Mouse (Mus musculus) liver, embryonic 14.5 days (tissue): ENCODE measurements at regions not wholly inside any gene's neighbourhood (a gene's known extent, or its start where the extent isn't known, plus 50 kb on each side); places are given as distances from the start of the nearest gene placed in this dataset.

Source experiments
- ATAC-seq: fragments of 200-750 bp; cut with Nextera tagmentation; 2 replicates; pipeline ENCODE4 v1.8.0; 2017; ENCODE audit warnings: moderate number of reproducible peaks, mild to moderate bottlenecking, moderate library complexity; ENCODE audit not compliant: insufficient read depth
- DNase-seq, 3 experiments: peaks; one replicate each; pipeline ENCODE4 v3.0.0-alpha.2; 2012 to 2013; ENCODE audit warnings: low read depth in 3 of 3, low spot score in 3 of 3
- H3K27ac ChIP-seq: fragments of 300-500 bp; sonication (generic); 2 replicates; pipeline ENCODE4 v1.5.1; 2014; ENCODE audit warnings: moderate library complexity, mild to moderate bottlenecking, control low read depth, inconsistent platforms
- H3K27me3 ChIP-seq: fragments of 300-500 bp; sonication (generic); 2 replicates; pipeline ENCODE4 v1.6.1; 2014; ENCODE audit warnings: mild to moderate bottlenecking, low read length, moderate library complexity; ENCODE audit not compliant: control insufficient read depth, insufficient read depth
- H3K36me3 ChIP-seq: fragments of 300-500 bp; sonication (generic); replicated peaks from 2 replicates; pipeline ENCODE4 v1.6.1; 2014; ENCODE audit warnings: low read depth; ENCODE audit not compliant: control insufficient read depth, insufficient read depth
- H3K4me1 ChIP-seq, 2 experiments: fragments of 200-500 bp in 1 of 2; fragments of 300-500 bp in 1 of 2; sonication (generic) in 1 of 2; replicated peaks; 2 replicates each; pipeline ENCODE4 v1.6.1; 2012 to 2014; ENCODE audit warnings: antibody characterized with exemption in 1 of 2, inconsistent platforms in 1 of 2, low read length in 1 of 2; ENCODE audit not compliant: control insufficient read depth in 2 of 2, insufficient read depth in 2 of 2
- H3K4me2 ChIP-seq: fragments of 300-500 bp; sonication (generic); 2 replicates; pipeline ENCODE4 v1.6.1; 2014; ENCODE audit warnings: low read depth, mild to moderate bottlenecking, control low read depth, moderate library complexity
- H3K4me3 ChIP-seq, 2 experiments: fragments of 200-500 bp in 1 of 2; fragments of 300-500 bp in 1 of 2; sonication (generic) in 1 of 2; 2 replicates each; pipeline ENCODE4 v1.5.1; 2012 to 2014; ENCODE audit warnings: low read depth in 2 of 2, low read length in 2 of 2, mild to moderate bottlenecking in 2 of 2, control low read depth in 1 of 2, inconsistent platforms in 1 of 2, moderate library complexity in 1 of 2; ENCODE audit not compliant: insufficient read depth in 1 of 2
- H3K9ac ChIP-seq: fragments of 300-500 bp; sonication (generic); replicated peaks from 2 replicates; pipeline ENCODE4 v1.6.1; 2014; ENCODE audit warnings: mild to moderate bottlenecking, control low read depth, moderate library complexity
- H3K9me3 ChIP-seq: fragments of 300-500 bp; sonication (generic); 2 replicates; pipeline ENCODE4 v1.6.1; 2016; ENCODE audit warnings: low read length, mixed read lengths; ENCODE audit not compliant: control insufficient read depth
- CTCF ChIP-seq: IDR thresholded peaks from 2 replicates; pipeline ENCODE4 v1.5.1; 2016; ENCODE audit warnings: antibody characterized with exemption, low read depth, control low read depth
- EP300 ChIP-seq: IDR thresholded peaks from 2 replicates; pipeline ENCODE4 v1.6.1; 2016; ENCODE audit warnings: antibody characterized with exemption, low read depth
- WGBS: fragments of 180-500 bp; shearing (Covaris S2); extraction: QIAGEN DNeasy Blood & Tissue Kit; methylation state at CpG from one replicate; pipeline ENCODE4 v1.1.7; 2014; ENCODE audit not compliant: insufficient replicate concordance; 5-methylcytosine and 5-hydroxymethylcytosine counted together

DNA sequence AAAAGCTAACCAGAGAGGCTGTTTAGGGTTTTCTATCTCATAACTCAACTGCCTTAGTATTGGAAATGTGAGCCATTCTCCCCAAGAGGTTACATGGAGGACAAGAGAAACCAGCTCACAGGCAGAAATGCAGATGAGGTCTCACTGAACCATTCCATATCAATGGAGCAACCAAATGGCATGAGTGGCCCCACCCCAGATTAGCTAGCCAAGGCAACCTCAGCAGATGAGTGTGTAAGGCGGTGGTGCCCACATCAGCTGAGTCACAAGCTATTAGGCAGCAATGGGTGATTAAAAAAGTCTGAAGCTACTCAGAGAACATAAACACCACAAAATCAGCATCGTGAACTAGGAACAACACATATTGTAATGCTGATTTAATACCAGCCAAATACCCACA, 133.2 kb downstream of the Lpin1 start:
- Histone ChIP-seq H3K4me2 (no peak overlapping the region), H3K27me3 (no peaks in the 10 kb centered on the region), H3K9ac (no peak overlapping the region), H3K4me3 (no peak overlapping the region), H3K9me3 (no peaks in the 10 kb centered on the region), H3K27ac (no peak overlapping the region), H3K36me3 (no peaks in the 10 kb centered on the region), H3K4me1 (no peaks in the 10 kb centered on the region)
- TF ChIP-seq CTCF = no peak
- no peak for TF ChIP-seq EP300
- DNase-seq (no peak), ATAC-seq (no peak)
- WGBS = 62% methylated on average over 2 of the region's 2 CpGs

DNA sequence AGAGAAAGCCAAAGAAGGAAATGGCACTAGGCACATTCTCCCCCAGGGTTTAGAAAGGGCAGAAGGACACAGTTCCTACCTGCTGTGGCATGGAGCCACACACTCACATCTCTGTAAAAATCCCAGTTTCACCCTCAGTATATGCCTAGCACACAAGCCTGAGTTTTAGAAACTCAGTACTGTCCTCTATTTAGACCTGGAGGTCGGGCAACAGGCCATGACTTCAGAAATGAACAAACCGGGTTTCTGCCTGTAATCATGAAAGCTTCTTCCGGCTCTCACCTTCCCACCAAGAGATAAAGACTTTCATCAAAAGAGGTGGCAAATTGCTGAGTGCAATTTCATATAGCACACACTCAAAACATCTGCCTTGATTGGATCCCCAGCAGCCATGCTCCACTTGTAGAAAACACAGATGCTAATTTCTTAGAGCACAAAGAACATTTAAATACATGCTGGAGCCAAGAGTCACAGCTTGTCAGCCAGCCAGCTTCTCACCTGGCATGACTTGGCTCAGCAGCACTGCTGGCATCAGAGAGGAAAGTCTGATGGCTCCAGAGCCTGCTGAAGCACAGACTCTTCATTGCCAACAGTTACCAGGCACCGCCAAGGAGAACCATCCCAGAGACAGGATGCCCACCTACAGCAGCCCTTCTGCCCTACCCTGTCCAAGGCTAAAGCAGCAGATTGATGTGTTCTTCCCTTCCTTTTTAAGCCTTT, 136.2 kb downstream of the Lpin1 start:
- no peak overlapping the region for H3K4me3 ChIP-seq
- no peak for ATAC-seq
- H3K27ac ChIP-seq = no peak overlapping the region

DNA sequence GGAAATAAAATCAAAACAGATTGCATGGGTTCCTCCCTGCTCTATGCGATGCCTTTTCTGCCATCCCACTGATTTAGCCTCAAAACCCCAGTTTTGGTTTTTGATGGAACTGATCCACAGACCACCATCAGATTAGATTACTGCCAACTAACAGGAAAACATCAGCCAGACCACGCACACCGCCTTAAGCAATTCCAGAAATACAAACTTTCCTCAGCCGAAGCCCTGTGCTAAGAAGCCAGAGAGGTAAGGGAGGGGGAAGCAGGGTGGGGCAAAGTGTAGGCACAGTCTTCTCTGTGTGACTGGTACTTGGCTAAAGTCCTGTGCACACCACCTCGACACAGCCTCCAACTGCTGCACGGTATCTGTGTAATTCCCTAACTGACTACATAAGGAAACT, 153.3 kb downstream of the Lpin1 start:
- DNase-seq (no peak), ATAC-seq (no peak)
- 66% methylated on average over 6 of the region's 6 CpGs for WGBS
- no peaks in the 10 kb centered on the region for H3K9me3 ChIP-seq
- H3K4me1 ChIP-seq = no peaks in the 10 kb centered on the region
- H3K4me3 ChIP-seq = no peak overlapping the region
- no peak overlapping the region for H3K9ac ChIP-seq
- TF ChIP-seq CTCF = no peak
- no peak for TF ChIP-seq EP300
- no peak overlapping the region for H3K27ac ChIP-seq
- H3K4me2 ChIP-seq = no peak overlapping the region
- no peaks in the 10 kb centered on the region for H3K36me3 ChIP-seq
- no peaks in the 10 kb centered on the region for H3K27me3 ChIP-seq

More for the DNA sequence above, 136.2 kb downstream of the Lpin1 start:
- Histone ChIP-seq H3K27me3 (no peaks in the 10 kb centered on the region), H3K36me3 (no peaks in the 10 kb centered on the region), H3K9me3 (no peaks in the 10 kb centered on the region), H3K4me2 (no peak overlapping the region), H3K4me1 (no peaks in the 10 kb centered on the region), H3K9ac (no peak overlapping the region)
- 50% methylated on average over 4 of the region's 4 CpGs for WGBS
- DNase-seq = no peak
- TF ChIP-seq CTCF (no peak), EP300 (no peak)

DNA sequence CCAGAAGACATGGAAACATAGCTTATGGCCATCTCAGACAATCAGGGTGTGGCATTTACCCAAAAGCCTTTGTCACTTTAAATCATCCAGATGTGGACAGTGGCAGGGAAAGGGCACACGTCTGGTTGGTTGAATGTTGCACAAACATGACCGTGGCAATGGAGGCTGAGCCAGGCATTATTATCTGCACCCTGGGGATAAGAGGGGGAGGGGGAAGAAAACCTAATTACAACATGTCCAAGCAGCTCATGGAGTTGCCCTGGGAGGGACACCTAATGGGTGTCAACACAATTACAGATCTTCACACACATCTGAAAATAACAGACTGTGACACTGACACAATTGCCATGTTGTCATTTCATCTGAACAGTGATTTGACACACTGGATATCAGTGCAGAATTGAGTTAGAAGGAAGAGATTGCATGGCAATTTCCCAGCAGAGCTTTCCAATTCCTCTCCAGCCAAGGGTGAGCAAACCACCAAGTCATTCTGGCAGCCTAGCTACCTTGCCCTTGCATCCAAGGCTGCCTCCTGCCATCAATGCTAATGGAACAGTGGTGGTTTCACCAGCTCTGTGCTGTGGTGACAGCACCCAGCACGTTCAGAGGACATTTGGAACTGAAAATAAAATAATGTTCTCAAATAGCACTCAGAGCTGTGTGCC, 159.9 kb downstream of the Lpin1 start:
- H3K27ac ChIP-seq = no peak overlapping the region
- H3K4me3 ChIP-seq = no peak overlapping the region
- no peak for ATAC-seq
- no peaks in the 10 kb centered on the region for H3K36me3 ChIP-seq
- WGBS = 40% methylated on average over 3 of the region's 3 CpGs
- no peaks in the 10 kb centered on the region for H3K4me1 ChIP-seq
- no peaks in the 10 kb centered on the region for H3K9me3 ChIP-seq
- no peak for TF ChIP-seq EP300
- TF ChIP-seq CTCF = no peak
- H3K27me3 ChIP-seq = no peaks in the 10 kb centered on the region
- H3K4me2 ChIP-seq = no peak overlapping the region
- H3K9ac ChIP-seq = no peak overlapping the region
- DNase-seq = no peak

DNA sequence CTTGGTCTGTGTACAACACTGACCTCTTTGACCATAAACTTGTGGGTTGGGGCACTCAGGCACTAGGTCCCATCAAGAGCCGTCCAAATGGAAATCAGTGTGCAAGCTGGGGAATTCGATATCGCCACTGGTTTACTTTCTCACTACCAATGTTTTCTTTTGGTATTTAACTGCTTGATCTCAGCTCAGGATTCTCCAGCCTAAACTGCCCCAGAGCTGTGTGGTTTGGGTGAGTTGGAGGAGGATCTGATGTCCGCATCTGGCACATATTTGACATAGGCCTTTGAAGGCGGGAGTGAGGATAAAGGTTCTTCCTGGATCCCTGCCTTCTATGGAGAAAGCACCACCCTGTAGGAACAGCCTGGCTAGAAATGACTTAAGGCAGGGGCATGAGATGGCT, 172.0 kb downstream of the Lpin1 start:
- H3K4me2 ChIP-seq = no peak overlapping the region
- TF ChIP-seq EP300 = no peak
- no peak for TF ChIP-seq CTCF
- no peak overlapping the region for H3K27ac ChIP-seq
- H3K9ac ChIP-seq = no peak overlapping the region
- no peak overlapping the region for H3K4me3 ChIP-seq
- H3K9me3 ChIP-seq = no peaks in the 10 kb centered on the region
- no peaks in the 10 kb centered on the region for H3K4me1 ChIP-seq
- DNase-seq (no peak), ATAC-seq (no peak)
- H3K36me3 ChIP-seq = no peaks in the 10 kb centered on the region
- WGBS = 69% methylated on average over 5 of the region's 5 CpGs
- H3K27me3 ChIP-seq = no peaks in the 10 kb centered on the region
